Mouse (Mus musculus): Measurements from ENCODE around the gene Dnm1. TPM values are rescaled to one million over a fixed set of nuclear protein-coding genes. Genes with fewer than 3 reads are reported as not detected.
A peak's percentile ranks its signal among the peaks of the same experiment; 100 is the strongest.
"Not testable (repeated sequence)": the region's sequence is repeated elsewhere in the genome, so short reads cannot be mapped to it uniquely, and the experiment has no call there.

Dnm1 gene
- polyA plus RNA-seq, 1 experiment from 2014 or later: 5.6 TPM

DNA sequence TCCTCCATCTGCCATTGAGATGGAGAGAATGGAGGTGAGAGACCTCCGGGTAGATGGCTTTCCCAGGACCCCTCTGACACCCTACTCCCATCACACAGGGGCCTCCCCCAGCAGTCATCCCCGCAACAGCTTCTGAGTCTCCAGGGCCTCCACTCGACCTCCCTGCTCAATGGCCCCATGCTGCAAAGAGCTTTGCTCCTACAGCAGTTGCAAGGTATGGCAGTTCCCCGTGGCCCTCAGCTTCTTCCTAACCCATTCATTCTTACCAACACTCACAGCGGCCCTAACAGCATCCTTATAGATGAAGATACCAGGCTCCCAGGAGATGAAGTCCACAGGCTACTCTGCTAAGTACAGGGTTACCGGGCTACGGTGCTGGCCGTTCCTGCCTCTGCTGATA, 11.0 kb upstream of the Dnm1 start:
- DNase-seq (ENCODE audit: low spot score) (no peak), ATAC-seq (ENCODE audit: low FRiP score, low TSS enrichment) (no peak)
- WGBS: 84% methylated on average over 8 of the region's 8 CpGs
- H3K36me3 ChIP-seq (ENCODE audit: control insufficient read depth, insufficient read depth, low read length): peaks cover 2% of the 10 kb centered on the region; the same call in 1 of the 2 replicates
- TF ChIP-seq EP300 (optimal IDR thresholded peaks at IDR 0.05) (no peak), CTCF (IDR thresholded peaks at IDR 0.05; ENCODE audit: low read depth) (no peak)
- peak overlapping the region; percentile 79 for H3K4me2 ChIP-seq (replicated peaks; ENCODE audit: low read depth)
- H3K9ac ChIP-seq (ENCODE audit: low read length): peak overlapping the region; percentile 84; the same call in 1 of the 2 replicates
- no peaks in the 10 kb centered on the region for H3K9me3 ChIP-seq (ENCODE audit: control insufficient read depth, low read length)
- 0 out of 2 replicates have a peak, but pooled peaks cover 5% of the 10 kb centered on the region for H3K4me1 ChIP-seq (replicated peaks; ENCODE audit: control insufficient read depth, insufficient read depth)
- H3K27me3 ChIP-seq (ENCODE audit: control insufficient read depth, insufficient read depth, low read length): no peaks in the 10 kb centered on the region
- H3K27ac ChIP-seq (replicated peaks): no peak overlapping the region
- peak overlapping the region; percentile 66; the same call in 1 of the 2 replicates for H3K4me3 ChIP-seq (ENCODE audit: low read depth, low read length)

DNA sequence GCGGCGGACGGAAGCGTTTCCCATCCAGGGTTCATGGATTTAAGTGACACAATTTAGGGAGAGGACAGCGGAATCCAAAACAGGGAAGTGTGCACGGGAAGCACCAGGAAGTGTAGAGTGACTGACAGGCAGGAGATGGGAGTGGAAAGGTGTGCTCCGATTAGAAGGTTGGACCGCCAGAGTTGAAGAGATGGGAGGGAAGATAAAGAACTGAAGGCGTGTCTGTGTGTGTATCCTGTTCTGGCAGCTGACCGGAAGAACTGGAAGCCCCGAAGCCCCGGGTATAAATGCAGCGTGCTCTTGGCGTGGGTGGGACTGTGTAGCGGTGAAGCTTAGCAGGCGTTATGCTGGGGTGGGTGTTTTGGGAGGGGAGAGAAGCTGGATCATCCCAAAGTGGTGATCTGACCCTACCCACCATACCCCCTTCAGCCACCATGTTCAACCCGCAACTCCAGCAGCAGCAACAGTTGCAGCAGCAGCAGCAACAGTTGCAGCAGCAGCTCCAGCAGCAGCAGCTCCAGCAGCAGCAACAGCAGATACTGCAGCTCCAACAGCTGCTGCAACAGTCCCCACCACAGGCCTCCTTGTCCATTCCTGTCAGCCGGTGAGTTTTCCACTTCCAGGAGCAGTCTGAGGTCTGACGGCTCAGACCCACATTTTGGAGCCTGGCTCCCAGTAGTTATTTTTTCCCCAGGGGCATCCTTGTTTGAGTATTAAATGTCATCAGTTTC, 10.4 kb upstream of the Dnm1 start:
- Histone ChIP-seq H3K27ac (replicated peaks) (peak overlapping the region; percentile 94), H3K4me3 (ENCODE audit: low read depth, low read length) (peak overlapping the region; percentile 66), H3K9ac (ENCODE audit: low read length) (peak overlapping the region; percentile 84), H3K36me3 (ENCODE audit: control insufficient read depth, insufficient read depth, low read length) (peaks cover 2% of the 10 kb centered on the region; the same call in 1 of the 2 replicates), H3K9me3 (ENCODE audit: control insufficient read depth, low read length) (no peaks in the 10 kb centered on the region), H3K27me3 (ENCODE audit: control insufficient read depth, insufficient read depth, low read length) (no peaks in the 10 kb centered on the region), H3K4me2 (replicated peaks; ENCODE audit: low read depth) (peak overlapping the region; percentile 79), H3K4me1 (replicated peaks; ENCODE audit: control insufficient read depth, insufficient read depth) (0 out of 2 replicates have a peak, but pooled peaks cover 5% of the 10 kb centered on the region)
- ATAC-seq (ENCODE audit: low FRiP score, low TSS enrichment): peak; percentile 34
- TF ChIP-seq EP300 (optimal IDR thresholded peaks at IDR 0.05) (no peak), CTCF (IDR thresholded peaks at IDR 0.05; ENCODE audit: low read depth) (no peak)
- 6% methylated on average over 19 of the region's 19 CpGs for WGBS
- no peak for DNase-seq (ENCODE audit: low spot score)

DNA sequence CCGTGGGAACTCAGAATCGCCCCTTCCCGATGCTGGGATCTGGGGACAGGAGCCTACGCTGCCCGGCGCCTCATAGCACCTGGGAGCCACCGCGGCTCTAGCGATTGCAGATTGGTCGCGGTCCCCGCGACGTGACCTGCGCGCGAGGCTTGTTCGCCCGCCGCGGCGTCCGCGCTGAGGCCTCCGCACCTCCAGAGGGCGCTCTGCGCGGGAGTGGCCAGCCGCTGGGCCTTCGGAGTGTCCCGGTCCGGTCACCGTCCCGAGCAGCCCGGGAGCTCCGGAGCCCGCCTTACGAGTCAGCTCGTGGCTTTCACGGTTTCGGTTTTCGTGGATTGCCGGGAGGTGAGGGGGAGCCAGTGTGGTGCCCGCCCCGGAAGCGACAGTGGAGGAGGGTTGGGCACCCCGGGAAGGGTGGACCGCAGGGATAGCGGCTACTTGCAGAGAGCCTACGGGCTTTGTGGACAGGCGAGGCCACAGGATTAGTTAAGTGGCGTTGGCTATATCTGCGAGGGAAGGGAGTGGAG, 9.7 kb upstream of the Dnm1 start:
- H3K9ac ChIP-seq (ENCODE audit: low read length): peak overlapping the region; percentile 84
- peak; percentile 90 for ATAC-seq (ENCODE audit: low FRiP score, low TSS enrichment)
- peak; percentile 95 for DNase-seq (ENCODE audit: low spot score)

GRCm38 (mm10) chr2:32362274-32362673, 9.1 kb upstream of the Dnm1 start:
- not testable (repeated sequence) for H3K9me3 ChIP-seq (ENCODE audit: control insufficient read depth, low read length); H3K36me3 ChIP-seq (ENCODE audit: control insufficient read depth, insufficient read depth, low read length); H3K27me3 ChIP-seq (ENCODE audit: control insufficient read depth, insufficient read depth, low read length); DNase-seq (ENCODE audit: low spot score); H3K4me1 ChIP-seq (replicated peaks; ENCODE audit: control insufficient read depth, insufficient read depth); ATAC-seq (ENCODE audit: low FRiP score, low TSS enrichment)
- Histone ChIP-seq H3K4me2 (replicated peaks; ENCODE audit: low read depth) (peak overlapping the region; percentile 79), H3K27ac (replicated peaks) (peak overlapping the region; percentile 94), H3K9ac (ENCODE audit: low read length) (peak overlapping the region; percentile 84), H3K4me3 (ENCODE audit: low read depth, low read length) (peak overlapping the region; percentile 66)
- 27% methylated on average over 5 of the region's 5 CpGs for WGBS

More for the DNA sequence above, 9.7 kb upstream of the Dnm1 start:
- Histone ChIP-seq H3K36me3 (ENCODE audit: control insufficient read depth, insufficient read depth, low read length) (peaks cover 2% of the 10 kb centered on the region; the same call in 1 of the 2 replicates), H3K4me3 (ENCODE audit: low read depth, low read length) (peak overlapping the region; percentile 66), H3K27me3 (ENCODE audit: control insufficient read depth, insufficient read depth, low read length) (no peaks in the 10 kb centered on the region), H3K9me3 (ENCODE audit: control insufficient read depth, low read length) (no peaks in the 10 kb centered on the region), H3K4me1 (replicated peaks; ENCODE audit: control insufficient read depth, insufficient read depth) (0 out of 2 replicates have a peak, but pooled peaks cover 5% of the 10 kb centered on the region), H3K4me2 (replicated peaks; ENCODE audit: low read depth) (peak overlapping the region; percentile 79), H3K27ac (replicated peaks) (peak overlapping the region; percentile 94)
- TF ChIP-seq EP300 (optimal IDR thresholded peaks at IDR 0.05) (no peak), CTCF (IDR thresholded peaks at IDR 0.05; ENCODE audit: low read depth) (peak; percentile 93)
- WGBS: under 1% methylated on average over 53 of the region's 53 CpGs

- Histone ChIP-seq H3K4me3 (ENCODE audit: low read depth, low read length) (peak overlapping the region; percentile 39), H3K27me3 (ENCODE audit: control insufficient read depth, insufficient read depth, low read length) (no peaks in the 10 kb centered on the region), H3K9me3 (ENCODE audit: control insufficient read depth, low read length) (no peaks in the 10 kb centered on the region), H3K36me3 (ENCODE audit: control insufficient read depth, insufficient read depth, low read length) (0 out of 2 replicates have a peak, but pooled peaks cover 2% of the 10 kb centered on the region), H3K9ac (ENCODE audit: low read length) (peak overlapping the region; percentile 43; the same call in 1 of the 2 replicates), H3K4me1 (replicated peaks; ENCODE audit: control insufficient read depth, insufficient read depth) (0 out of 2 replicates have a peak, but pooled peaks cover 5% of the 10 kb centered on the region), H3K4me2 (replicated peaks; ENCODE audit: low read depth) (peak overlapping the region; percentile 70), H3K27ac (replicated peaks) (peak overlapping the region; percentile 53; the same call in 1 of the 2 replicates)
- DNase-seq (ENCODE audit: low spot score) (peak; percentile 82), ATAC-seq (ENCODE audit: low FRiP score, low TSS enrichment) (peak; percentile 71)
- WGBS: 3% methylated on average over 24 of the region's 24 CpGs
- peak; percentile 79 for TF ChIP-seq CTCF (IDR thresholded peaks at IDR 0.05; ENCODE audit: low read depth)
- TF ChIP-seq EP300 (optimal IDR thresholded peaks at IDR 0.05): no peak
Observed at GRCm38 (mm10) chr2:32361437-32361836, 8.3 kb upstream of the Dnm1 start.

Data from stomach, postnatal 0 days (tissue).